Mouse (Mus musculus): Measurements from ENCODE around the gene Gm36210.

GRCm38 (mm10) chr7:4915669-4916416 is 9.5 kb upstream of the Gm36210 start:
- no peak for TF ChIP-seq CTCF (IDR thresholded peaks at IDR 0.05; ENCODE audit: low read depth)
- no peak for TF ChIP-seq EP300 (IDR thresholded peaks at IDR 0.05; ENCODE audit: low read depth)
